Mouse (Mus musculus) spleen, adult 12 weeks (tissue): ENCODE measurements around the gene Bud31.
"Not testable (repeated sequence)": the region's sequence is repeated elsewhere in the genome, so short reads cannot be mapped to it uniquely, and the experiment has no call there.

Source experiments
- DNase-seq: peaks from one replicate; pipeline ENCODE4 v3.0.0; 2022; ENCODE audit warnings: low spot score

Gene Bud31

GRCm38 (mm10) chr5:145129124-145129523, 11.0 kb upstream of the Bud31 start:
- no peak for DNase-seq

- not testable (repeated sequence) for DNase-seq
Measured at GRCm38 (mm10) chr5:145129773-145130172, 10.4 kb upstream of the Bud31 start.

GRCm38 (mm10) chr5:145130191-145130590, 10.0 kb upstream of the Bud31 start:
- DNase-seq = no peak

- DNase-seq = no peak
Measured at GRCm38 (mm10) chr5:145130995-145131394, 9.2 kb upstream of the Bud31 start.

GRCm38 (mm10) chr5:145133275-145133674, 6.9 kb upstream of the Bud31 start:
- DNase-seq = not testable (repeated sequence)

- no peak for DNase-seq
Measured at GRCm38 (mm10) chr5:145138836-145139235, 1.3 kb upstream of the Bud31 start.

- peak; percentile 32 for DNase-seq
Measured at GRCm38 (mm10) chr5:145140611-145141010, 449 bp downstream of the Bud31 start.

- no peak for DNase-seq
Measured at GRCm38 (mm10) chr5:145147748-145148147, 7.6 kb downstream of the Bud31 start.

GRCm38 (mm10) chr5:145149294-145149693, 9.1 kb downstream of the Bud31 start:
- DNase-seq = no peak

GRCm38 (mm10) chr5:145152690-145153089, 12.5 kb downstream of the Bud31 start:
- no peak for DNase-seq

- no peak for DNase-seq
Measured at GRCm38 (mm10) chr5:145161361-145161760, 21.2 kb downstream of the Bud31 start.

GRCm38 (mm10) chr5:145164710-145165109, 24.5 kb downstream of the Bud31 start:
- DNase-seq = no peak

- no peak for DNase-seq
Measured at GRCm38 (mm10) chr5:145165184-145165583, 25.0 kb downstream of the Bud31 start.

GRCm38 (mm10) chr5:145166536-145167305, 26.6 kb downstream of the Bud31 start, which contains the start of the genes Ptcd1 and Cpsf4:
Ptcd1 (minus strand) TSS chr5:145167108.
Cpsf4 (plus strand) TSS chr5:145167213.
- DNase-seq = peak; percentile 97

- no peak for DNase-seq
Measured at GRCm38 (mm10) chr5:145167306-145167661, 27.1 kb downstream of the Bud31 start.

GRCm38 (mm10) chr5:145178461-145178980, 38.4 kb downstream of the Bud31 start:
- DNase-seq = no peak

- DNase-seq = no peak
Measured at GRCm38 (mm10) chr5:145185244-145185643, 45.1 kb downstream of the Bud31 start.

GRCm38 (mm10) chr5:145189416-145189815, 49.3 kb downstream of the Bud31 start:
- no peak for DNase-seq

- no peak for DNase-seq
Measured at GRCm38 (mm10) chr5:145190373-145190772, 50.2 kb downstream of the Bud31 start.

GRCm38 (mm10) chr5:145190875-145191798, 51.0 kb downstream of the Bud31 start:
- peak; percentile 79 for DNase-seq

- no peak for DNase-seq
Measured at GRCm38 (mm10) chr5:145191962-145192361, 51.8 kb downstream of the Bud31 start, which contains the start of gene Atp5j2. Atp5j2 (minus strand) TSS chr5:145192062.
